Comparison of ENCODE assay signal across 7 mouse cellular contexts in the genomic region with DNA sequence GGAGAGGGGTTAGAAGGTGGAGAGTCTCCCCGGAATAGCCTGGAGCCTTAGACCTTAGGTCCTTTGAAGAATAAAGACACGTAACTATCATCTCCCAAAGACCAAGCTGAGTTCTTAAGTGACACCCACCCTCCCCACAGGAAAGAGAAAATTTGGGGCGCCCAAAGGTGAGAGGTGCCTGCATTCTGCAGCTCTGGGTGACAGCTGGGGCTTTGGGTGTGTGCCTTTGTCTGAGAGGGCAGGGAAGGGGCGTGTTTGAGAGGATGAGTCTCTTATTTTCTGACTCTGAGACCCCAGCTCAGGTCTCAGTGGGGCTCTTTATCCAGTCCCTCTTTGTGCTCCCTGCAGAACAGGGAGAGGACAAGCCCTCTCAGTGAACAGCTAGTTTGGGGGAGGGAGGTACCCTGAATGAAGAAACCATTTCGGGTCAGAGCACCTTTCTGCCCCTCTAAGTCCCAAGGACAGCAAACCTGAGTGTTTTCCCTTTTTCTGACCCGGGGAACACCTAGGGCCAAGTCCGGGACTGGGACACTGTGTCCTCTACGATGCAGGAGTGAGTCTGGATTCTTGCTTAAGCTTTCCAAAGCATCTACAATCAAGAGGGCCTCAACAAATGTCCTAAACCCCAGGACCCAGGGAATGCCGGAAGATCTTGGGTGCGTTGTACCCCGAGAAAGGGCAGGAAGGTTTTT. TPM values are rescaled to one million over a fixed set of nuclear protein-coding genes. Genes with fewer than 3 reads are reported as not detected.
DNase-seq lines count a peak whose midpoint lies in the region; ATAC-seq and TF ChIP-seq lines count a peak whose summit lies in the region.

No protein-coding gene starts in this region.

- H3K4me1 ChIP-seq in spleen, adult 2 months (ENCODE audit: control insufficient read depth, insufficient read depth, insufficient read length), result peaks cover 33% of the 10 kb centered on the region; the same call in 1 of the 2 replicates
- peaks cover 51% of the 10 kb centered on the region for H3K4me1 ChIP-seq in forebrain, embryonic 15.5 days
- H3K4me1 ChIP-seq in liver, embryonic 16.5 days (ENCODE audit: control insufficient read depth, low read depth, low read length), result peaks cover 18% of the 10 kb centered on the region

- peak overlapping the region; percentile 91 for H3K4me2 ChIP-seq in forebrain, embryonic 15.5 days (replicated peaks)
- peak overlapping the region; percentile 91 for H3K4me2 ChIP-seq in liver, embryonic 16.5 days (ENCODE audit: low read depth, low read length)

- H3K4me3 ChIP-seq in spleen, adult 2 months (ENCODE audit: extremely low read depth, insufficient read depth, insufficient read length), result peak overlapping the region; percentile 81
- H3K4me3 ChIP-seq in forebrain, embryonic 15.5 days, result peak overlapping the region; percentile 96
- peak overlapping the region; percentile 67 for H3K4me3 ChIP-seq in liver, embryonic 16.5 days (ENCODE audit: low read depth, low read length)

- H3K9me3 ChIP-seq in forebrain, embryonic 15.5 days, result no peaks in the 10 kb centered on the region
- no peaks in the 10 kb centered on the region for H3K9me3 ChIP-seq in liver, embryonic 16.5 days (replicated peaks; ENCODE audit: control insufficient read depth, low read length)

- no peak for TF ChIP-seq POLR2A in spleen, adult 2 months (IDR thresholded peaks at IDR 0.05; ENCODE audit: low read depth, low read length)

- H3K36me3 ChIP-seq in spleen, adult 2 months (ENCODE audit: control insufficient read depth, insufficient read depth, low read length), result peaks cover 15% of the 10 kb centered on the region
- H3K36me3 ChIP-seq in forebrain, embryonic 15.5 days, result peaks cover 17% of the 10 kb centered on the region; the same call in 1 of the 2 replicates
- H3K36me3 ChIP-seq in liver, embryonic 16.5 days (ENCODE audit: control insufficient read depth, insufficient read depth), result no peaks in the 10 kb centered on the region

- H3K27me3 ChIP-seq in spleen, adult 2 months (ENCODE audit: control insufficient read depth, insufficient read depth, low read length), result no peaks in the 10 kb centered on the region
- no peaks in the 10 kb centered on the region for H3K27me3 ChIP-seq in forebrain, embryonic 15.5 days
- peaks cover 46% of the 10 kb centered on the region for H3K27me3 ChIP-seq in liver, embryonic 16.5 days (ENCODE audit: control insufficient read depth, insufficient read depth, low read depth, low read length)

- TF ChIP-seq CTCF in spleen, adult 2 months (IDR thresholded peaks at IDR 0.05; ENCODE audit: extremely low read depth, insufficient read depth, insufficient read length, insufficient replicate concordance), result no peak

- peak overlapping the region; percentile 100 for H3K9ac ChIP-seq in forebrain, embryonic 15.5 days (replicated peaks)
- H3K9ac ChIP-seq in liver, embryonic 16.5 days (ENCODE audit: low read depth, low read length), result peak overlapping the region; percentile 70

- DNase-seq in spleen, adult 2 months (ENCODE audit: low read depth in 1 of 2, low spot score in 2 of 2), result no peak
- no peak for DNase-seq in spleen, adult 18-20 months
- DNase-seq in thymus, postnatal 25 days, result peak; percentile 67
- no peak for DNase-seq in cerebellum, adult 8-10 months

- WGBS in spleen, adult 2 months, result 44% methylated on average over 11 of the region's 11 CpGs
- WGBS in forebrain, embryonic 15.5 days, result 3% methylated on average over 11 of the region's 11 CpGs
- 26% methylated on average over 11 of the region's 11 CpGs for WGBS in liver, embryonic 16.5 days (ENCODE audit: insufficient replicate concordance)

- H3K27ac ChIP-seq in spleen, adult 2 months (ENCODE audit: insufficient read depth, low read length), result peak overlapping the region; percentile 96
- peak overlapping the region; percentile 99 for H3K27ac ChIP-seq in forebrain, embryonic 15.5 days (replicated peaks)
- no peak overlapping the region for H3K27ac ChIP-seq in liver, embryonic 16.5 days (ENCODE audit: low read length)

- no peak for ATAC-seq in forebrain, embryonic 15.5 days (replicated peaks)
- ATAC-seq in liver, embryonic 16.5 days (ENCODE audit: low read depth), result no peak
- ATAC-seq in monocyte, adult 5-6 weeks (replicated peaks; ENCODE audit: insufficient number of reproducible peaks, low FRiP score, low TSS enrichment, poor library complexity, severe bottlenecking), result no peak

RNA-seq across cellular contexts. Expression of a gene that starts 1.1 kb away (rescaled TPM):
- polyA plus RNA-seq in spleen, adult 2 months (2012; rRNA removed), result 73.4 and 99.1 TPM in 2 replicates
- polyA plus RNA-seq in forebrain, embryonic 15.5 days (2015; fragmentation: Nextera tagmentation; extraction: Ambion mirVana), result 336 and 348 TPM in 2 replicates
- 1.1 and 1.5 TPM in 2 replicates for polyA plus RNA-seq in liver, embryonic 16.5 days (2015; fragmentation: Nextera tagmentation; extraction: Ambion mirVana)
- total RNA-seq in monocyte, adult 5-6 weeks (2017), result 15.4 to 20.7 TPM (median 16.7 TPM) in 3 replicates

Comparison
In these comparisons a context has a peak if more than half of its experiments do, and no peak if none do; other contexts are left out.
1. RNA of a gene that starts 1.1 kb away (polyA plus RNA-seq): 336 to 348 TPM in forebrain, embryonic 15.5 days and 73.4 to 99.1 TPM in spleen, adult 2 months; 1.1 to 1.5 TPM in liver, embryonic 16.5 days; every median in the first group is over 10 times any median in the second.
2. Peak in every context shown above with its lines, with median percentiles within 50 percentile points of each other: H3K4me3 ChIP-seq.